Mouse (Mus musculus): ENCODE data around the gene Trnt1. TPM values are rescaled to one million over a fixed set of nuclear protein-coding genes. Genes with fewer than 3 reads are reported as not detected.
A peak's percentile ranks its signal among the peaks of the same experiment; 100 is the strongest.

Gene Trnt1
- 68.3 and 71.5 TPM in 2 replicates for polyA plus RNA-seq (2016; fragmentation: Nextera tagmentation; extraction: Ambion mirVana)

- no peaks in the 10 kb centered on the region for H3K9me3 ChIP-seq (replicated peaks)
- peak; percentile 96 for DNase-seq (ENCODE audit: low spot score)
- no peaks in the 10 kb centered on the region for H3K27me3 ChIP-seq (ENCODE audit: low read depth, poor library complexity, severe bottlenecking)
- H3K36me3 ChIP-seq = peaks cover 26% of the 10 kb centered on the region
- 11% methylated on average over 35 of the region's 35 CpGs for whole genome bisulfite sequencing
- peaks cover 12% of the 10 kb centered on the region for H3K4me1 ChIP-seq
- peak within 1 kb of the TSS; percentile 84 for H3K4me3 ChIP-seq
- H3K27ac ChIP-seq (replicated peaks) = peak within 1 kb of the TSS; percentile 82
These were observed at the start of gene Trnt1 for GRCm38 (mm10) chr6:106768640-106769289. Gene Trnt1 (plus strand): TSS chr6:106769120.

GRCm38 (mm10) chr6:106725642-106726041, 43.3 kb upstream of the Trnt1 start:
- Histone ChIP-seq H3K9me3 (replicated peaks) (no peaks in the 10 kb centered on the region), H3K27me3 (ENCODE audit: low read depth, poor library complexity, severe bottlenecking) (no peaks in the 10 kb centered on the region), H3K27ac (replicated peaks) (no peak overlapping the region), H3K4me3 (no peak overlapping the region), H3K36me3 (no peaks in the 10 kb centered on the region), H3K4me1 (no peaks in the 10 kb centered on the region)
- WGBS = 91% methylated on average over 4 of the region's 4 CpGs
- DNase-seq (ENCODE audit: low spot score) = no peak

- Histone ChIP-seq H3K9me3 (replicated peaks) (no peaks in the 10 kb centered on the region), H3K36me3 (no peaks in the 10 kb centered on the region), H3K27ac (replicated peaks) (no peak overlapping the region), H3K27me3 (ENCODE audit: low read depth, poor library complexity, severe bottlenecking) (no peaks in the 10 kb centered on the region), H3K4me1 (no peaks in the 10 kb centered on the region), H3K4me3 (no peak overlapping the region)
- DNase-seq (ENCODE audit: low spot score) = no peak
- WGBS = 81% methylated on average over 6 of the region's 6 CpGs
These were observed 42.8 kb upstream of the Trnt1 start for GRCm38 (mm10) chr6:106726078-106726477.

- no peak for DNase-seq (ENCODE audit: low spot score)
- no peaks in the 10 kb centered on the region for H3K27me3 ChIP-seq (ENCODE audit: low read depth, poor library complexity, severe bottlenecking)
- H3K4me3 ChIP-seq = no peak overlapping the region
- 80% methylated on average over 1 of the region's 1 CpGs for WGBS
- H3K9me3 ChIP-seq (replicated peaks) = no peaks in the 10 kb centered on the region
- no peaks in the 10 kb centered on the region for H3K4me1 ChIP-seq
- H3K27ac ChIP-seq (replicated peaks) = no peak overlapping the region
- no peaks in the 10 kb centered on the region for H3K36me3 ChIP-seq
These were observed 41.2 kb upstream of the Trnt1 start for GRCm38 (mm10) chr6:106727703-106728102.

- WGBS = 87% methylated on average over 4 of the region's 4 CpGs
- Histone ChIP-seq H3K4me3 (no peak overlapping the region), H3K4me1 (no peaks in the 10 kb centered on the region), H3K27me3 (ENCODE audit: low read depth, poor library complexity, severe bottlenecking) (no peaks in the 10 kb centered on the region), H3K27ac (replicated peaks) (no peak overlapping the region), H3K9me3 (replicated peaks) (no peaks in the 10 kb centered on the region), H3K36me3 (no peaks in the 10 kb centered on the region)
- DNase-seq (ENCODE audit: low spot score) = no peak
These were observed 39.1 kb upstream of the Trnt1 start for GRCm38 (mm10) chr6:106729682-106730314.

GRCm38 (mm10) chr6:106732563-106732962, 36.4 kb upstream of the Trnt1 start:
- WGBS = 90% methylated on average over 4 of the region's 4 CpGs
- no peaks in the 10 kb centered on the region for H3K36me3 ChIP-seq
- H3K27ac ChIP-seq (replicated peaks) = no peak overlapping the region
- no peaks in the 10 kb centered on the region for H3K27me3 ChIP-seq (ENCODE audit: low read depth, poor library complexity, severe bottlenecking)
- H3K4me1 ChIP-seq = no peaks in the 10 kb centered on the region
- H3K9me3 ChIP-seq (replicated peaks) = no peaks in the 10 kb centered on the region
- DNase-seq (ENCODE audit: low spot score) = no peak
- H3K4me3 ChIP-seq = no peak overlapping the region

- no peak overlapping the region for H3K27ac ChIP-seq (replicated peaks)
- H3K36me3 ChIP-seq = no peaks in the 10 kb centered on the region
- no peaks in the 10 kb centered on the region for H3K9me3 ChIP-seq (replicated peaks)
- no peaks in the 10 kb centered on the region for H3K27me3 ChIP-seq (ENCODE audit: low read depth, poor library complexity, severe bottlenecking)
- no peaks in the 10 kb centered on the region for H3K4me1 ChIP-seq
- no peak overlapping the region for H3K4me3 ChIP-seq
- 78% methylated on average over 3 of the region's 3 CpGs for WGBS
- no peak for DNase-seq (ENCODE audit: low spot score)
These were observed 30.7 kb upstream of the Trnt1 start for GRCm38 (mm10) chr6:106738229-106738628.

GRCm38 (mm10) chr6:106740244-106740825, 28.6 kb upstream of the Trnt1 start:
- no peak for DNase-seq (ENCODE audit: low spot score)
- 97% methylated on average over 1 of the region's 1 CpGs for WGBS
- no peak overlapping the region for H3K4me3 ChIP-seq
- H3K27ac ChIP-seq (replicated peaks) = no peak overlapping the region
- H3K27me3 ChIP-seq (ENCODE audit: low read depth, poor library complexity, severe bottlenecking) = no peaks in the 10 kb centered on the region
- H3K9me3 ChIP-seq (replicated peaks) = no peaks in the 10 kb centered on the region
- no peaks in the 10 kb centered on the region for H3K36me3 ChIP-seq
- no peaks in the 10 kb centered on the region for H3K4me1 ChIP-seq

GRCm38 (mm10) chr6:106743556-106744233, 25.2 kb upstream of the Trnt1 start:
- H3K4me3 ChIP-seq = no peak overlapping the region
- no peak for DNase-seq (ENCODE audit: low spot score)
- H3K36me3 ChIP-seq = no peaks in the 10 kb centered on the region
- no peak overlapping the region for H3K27ac ChIP-seq (replicated peaks)
- 83% methylated on average over 7 of the region's 7 CpGs for WGBS
- H3K27me3 ChIP-seq (ENCODE audit: low read depth, poor library complexity, severe bottlenecking) = no peaks in the 10 kb centered on the region
- H3K9me3 ChIP-seq (replicated peaks) = no peaks in the 10 kb centered on the region
- no peaks in the 10 kb centered on the region for H3K4me1 ChIP-seq

- H3K36me3 ChIP-seq = no peaks in the 10 kb centered on the region
- H3K27me3 ChIP-seq (ENCODE audit: low read depth, poor library complexity, severe bottlenecking) = no peaks in the 10 kb centered on the region
- no peak overlapping the region for H3K4me3 ChIP-seq
- no peaks in the 10 kb centered on the region for H3K4me1 ChIP-seq
- H3K9me3 ChIP-seq (replicated peaks) = no peaks in the 10 kb centered on the region
- WGBS = 82% methylated on average over 7 of the region's 7 CpGs
- no peak for DNase-seq (ENCODE audit: low spot score)
- no peak overlapping the region for H3K27ac ChIP-seq (replicated peaks)
These were observed 23.1 kb upstream of the Trnt1 start for GRCm38 (mm10) chr6:106745673-106746394.

- Histone ChIP-seq H3K36me3 (no peaks in the 10 kb centered on the region), H3K27me3 (ENCODE audit: low read depth, poor library complexity, severe bottlenecking) (no peaks in the 10 kb centered on the region)
- 92% methylated on average over 5 of the region's 5 CpGs for WGBS
These were observed 21.7 kb upstream of the Trnt1 start for GRCm38 (mm10) chr6:106747251-106747650.

GRCm38 (mm10) chr6:106747804-106748203, 21.1 kb upstream of the Trnt1 start:
- Histone ChIP-seq H3K4me1 (no peaks in the 10 kb centered on the region), H3K9me3 (replicated peaks) (no peaks in the 10 kb centered on the region), H3K36me3 (no peaks in the 10 kb centered on the region), H3K27me3 (ENCODE audit: low read depth, poor library complexity, severe bottlenecking) (no peaks in the 10 kb centered on the region), H3K4me3 (no peak overlapping the region), H3K27ac (replicated peaks) (no peak overlapping the region)
- 92% methylated on average over 3 of the region's 3 CpGs for WGBS
- no peak for DNase-seq (ENCODE audit: low spot score)

More at GRCm38 (mm10) chr6:106747251-106747650, 21.7 kb upstream of the Trnt1 start:
- Histone ChIP-seq H3K9me3 (replicated peaks) (no peaks in the 10 kb centered on the region), H3K4me1 (no peaks in the 10 kb centered on the region), H3K27ac (replicated peaks) (no peak overlapping the region), H3K4me3 (no peak overlapping the region)
- no peak for DNase-seq (ENCODE audit: low spot score)

All from midbrain, embryonic 10.5 days (tissue).